Mouse (Mus musculus) neural tube, embryonic 11.5 days (tissue): ENCODE data around the gene Mx1. TPM values are rescaled to one million over a fixed set of nuclear protein-coding genes. Genes with fewer than 3 reads are reported as not detected.

Experiments
- ATAC-seq: fragments of 200-750 bp; cut with Nextera tagmentation; 2 replicates; pipeline ENCODE4 v1.8.0; 2017; ENCODE audit warnings: moderate number of reproducible peaks, mild to moderate bottlenecking, moderate TSS enrichment, moderate library complexity; ENCODE audit not compliant: insufficient read depth, low FRiP score, low TSS enrichment
- DNase-seq: peaks from one replicate; pipeline ENCODE4 v3.0.0-alpha.2; 2015; ENCODE audit warnings: low spot score
- H3K27ac ChIP-seq: fragments of 300-500 bp; sonication (generic); 2 replicates; pipeline ENCODE4 v1.5.1; 2014; ENCODE audit warnings: low read depth, mild to moderate bottlenecking, low read length
- H3K27me3 ChIP-seq: fragments of 300-500 bp; sonication (generic); 2 replicates; pipeline ENCODE4 v1.6.1; 2014; ENCODE audit warnings: mild to moderate bottlenecking, low read length, mixed read lengths; ENCODE audit not compliant: control insufficient read depth, insufficient read depth
- H3K36me3 ChIP-seq: fragments of 300-500 bp; sonication (generic); 2 replicates; pipeline ENCODE4 v1.6.1; 2014; ENCODE audit warnings: mild to moderate bottlenecking, low read length, moderate library complexity, mixed read lengths; ENCODE audit not compliant: control insufficient read depth, insufficient read depth
- H3K4me1 ChIP-seq: fragments of 300-500 bp; sonication (generic); 2 replicates; pipeline ENCODE4 v1.6.1; 2014; ENCODE audit warnings: low read length, mixed read lengths; ENCODE audit not compliant: control insufficient read depth, insufficient read depth
- H3K4me2 ChIP-seq: fragments of 300-500 bp; sonication (generic); 2 replicates; pipeline ENCODE4 v1.6.1; 2014; ENCODE audit warnings: low read depth, mild to moderate bottlenecking, moderate library complexity
- H3K4me3 ChIP-seq: fragments of 300-500 bp; sonication (generic); 2 replicates; pipeline ENCODE4 v1.5.1; 2014; ENCODE audit warnings: low read depth, low read length
- H3K9ac ChIP-seq: fragments of 300-500 bp; sonication (generic); 2 replicates; pipeline ENCODE4 v1.6.1; 2014; ENCODE audit warnings: mild to moderate bottlenecking, low read length
- H3K9me3 ChIP-seq: fragments of 300-500 bp; sonication (generic); 2 replicates; pipeline ENCODE4 v1.6.1; 2016; ENCODE audit warnings: low read length; ENCODE audit not compliant: control insufficient read depth
- WGBS: fragments of 180-500 bp; shearing (Covaris S2); extraction: QIAGEN DNeasy Blood & Tissue Kit; methylation state at CpG from one replicate; pipeline ENCODE4 v1.1.7; 2014; 5-methylcytosine and 5-hydroxymethylcytosine counted together
- polyA plus RNA-seq: library from polyadenylated mRNA; unstranded; fragments of >200 nt; fragmentation: Nextera tagmentation; extraction: Ambion mirVana; gene quantifications from 2 replicates; pipeline ENCODE4 v1.2.1, GENCODE M21; 2014

The Mx1 gene
- polyA plus RNA-seq, 1 experiment from 2014 or later: not detected

DNA sequence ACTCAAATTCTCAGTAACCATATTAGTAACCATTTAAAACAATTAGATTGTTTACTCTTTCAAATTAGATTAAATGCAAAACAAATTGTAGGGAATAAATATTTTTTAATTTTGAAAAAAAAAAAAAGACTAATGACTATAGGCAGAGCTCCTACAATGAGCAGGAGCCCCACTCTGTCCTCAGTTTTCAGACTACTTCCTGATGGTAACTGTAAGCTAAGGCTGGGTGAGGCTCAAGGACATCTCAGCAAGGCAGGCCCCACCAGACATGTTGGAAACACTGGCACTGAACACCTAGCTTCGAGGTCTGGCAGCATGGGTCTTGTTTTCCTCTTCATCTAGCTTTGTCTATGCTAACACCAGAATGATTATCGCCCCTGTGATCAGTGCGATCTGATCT is 35.4 kb upstream of the Mx1 start:
- ATAC-seq: no peak
- H3K9me3 ChIP-seq: no peaks in the 10 kb centered on the region
- no peaks in the 10 kb centered on the region for H3K36me3 ChIP-seq
- H3K4me3 ChIP-seq: no peak overlapping the region
- no peaks in the 10 kb centered on the region for H3K27me3 ChIP-seq
- no peak overlapping the region for H3K4me2 ChIP-seq
- 88% methylated on average over 3 of the region's 3 CpGs for WGBS
- H3K9ac ChIP-seq: no peak overlapping the region
- H3K27ac ChIP-seq: no peak overlapping the region
- H3K4me1 ChIP-seq: no peaks in the 10 kb centered on the region
- DNase-seq: no peak

DNA sequence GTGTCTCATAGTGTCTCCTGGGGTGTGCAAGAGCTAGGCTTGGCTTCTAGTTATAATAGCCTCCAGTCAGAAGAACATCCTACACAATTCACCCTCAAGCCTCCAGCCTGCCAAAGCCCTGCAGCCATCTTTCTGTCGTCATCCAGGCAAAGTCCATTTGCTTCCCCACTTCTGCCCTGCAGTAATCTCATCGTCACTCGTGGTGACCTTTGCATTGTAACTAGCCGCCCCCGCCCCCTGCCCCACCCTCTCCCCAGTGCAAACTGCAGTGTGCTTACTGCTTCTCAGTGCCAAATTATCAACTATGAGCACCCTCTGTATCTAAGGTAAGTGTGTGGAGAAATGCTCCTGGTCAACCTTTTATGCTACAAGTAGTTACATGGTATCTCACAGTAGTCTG is 35.0 kb upstream of the Mx1 start:
- DNase-seq (no peak), ATAC-seq (no peak)
- Histone ChIP-seq H3K4me2 (no peak overlapping the region), H3K27me3 (no peaks in the 10 kb centered on the region), H3K36me3 (no peaks in the 10 kb centered on the region), H3K4me3 (no peak overlapping the region), H3K4me1 (no peaks in the 10 kb centered on the region), H3K9ac (no peak overlapping the region), H3K27ac (no peak overlapping the region), H3K9me3 (no peaks in the 10 kb centered on the region)
- 47% methylated on average over 5 of the region's 5 CpGs for WGBS

GRCm38 (mm10) chr16:97496026-97496425 is 33.3 kb upstream of the Mx1 start:
- no peaks in the 10 kb centered on the region for H3K9me3 ChIP-seq
- H3K36me3 ChIP-seq: no peaks in the 10 kb centered on the region
- no peaks in the 10 kb centered on the region for H3K27me3 ChIP-seq
- H3K4me1 ChIP-seq: no peaks in the 10 kb centered on the region
- no peak overlapping the region for H3K4me3 ChIP-seq
- DNase-seq (no peak), ATAC-seq (no peak)
- 50% methylated on average over 3 of the region's 3 CpGs for WGBS
- no peak overlapping the region for H3K9ac ChIP-seq
- H3K27ac ChIP-seq: no peak overlapping the region
- H3K4me2 ChIP-seq: no peak overlapping the region

DNA sequence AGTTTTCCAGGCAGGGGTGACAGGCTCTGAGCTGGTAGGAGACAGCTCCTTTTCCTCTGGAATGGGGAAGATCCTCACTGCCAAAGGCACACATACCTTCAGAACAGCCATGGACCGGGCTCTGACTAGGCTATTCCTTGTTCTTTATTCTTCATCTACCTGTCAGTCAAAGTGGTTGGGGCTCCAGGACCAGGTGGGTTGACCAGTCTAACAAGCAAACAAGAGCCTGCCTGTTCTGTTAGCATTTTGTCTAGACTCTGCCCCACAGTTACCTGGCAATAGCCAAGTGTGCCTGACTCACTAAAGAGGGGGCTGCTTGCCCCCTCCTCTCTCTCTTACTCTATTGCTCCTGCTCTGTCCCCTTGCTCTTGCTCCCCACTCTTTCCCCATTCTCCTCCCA is 29.7 kb upstream of the Mx1 start:
- WGBS: 95% methylated on average over 1 of the region's 1 CpGs
- ATAC-seq (no peak), DNase-seq (no peak)
- no peak overlapping the region for H3K9ac ChIP-seq
- no peaks in the 10 kb centered on the region for H3K4me1 ChIP-seq
- no peak overlapping the region for H3K4me3 ChIP-seq
- no peak overlapping the region for H3K4me2 ChIP-seq
- H3K27ac ChIP-seq: no peak overlapping the region
- no peaks in the 10 kb centered on the region for H3K27me3 ChIP-seq
- H3K36me3 ChIP-seq: no peaks in the 10 kb centered on the region
- no peaks in the 10 kb centered on the region for H3K9me3 ChIP-seq

DNA sequence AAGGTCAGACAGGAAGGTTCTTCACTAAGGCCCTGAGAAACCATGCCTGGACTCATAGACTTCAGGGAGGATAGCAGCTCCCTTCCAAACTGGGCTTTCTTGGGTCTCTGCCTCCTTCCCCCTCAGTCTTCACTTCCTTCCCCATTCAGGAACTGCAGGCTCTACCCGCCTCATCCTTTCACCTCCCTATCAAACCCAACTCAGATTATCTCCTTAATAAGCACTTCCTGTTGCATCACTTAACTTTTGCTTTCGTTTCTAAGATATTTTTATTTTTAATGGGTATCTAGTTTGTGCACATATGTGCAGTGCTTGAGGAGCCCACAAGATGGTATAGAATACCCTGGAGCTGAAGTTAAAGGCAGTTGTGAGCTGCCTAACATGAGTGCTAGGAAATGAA is 15.9 kb upstream of the Mx1 start:
- no peaks in the 10 kb centered on the region for H3K27me3 ChIP-seq
- H3K4me2 ChIP-seq: no peak overlapping the region
- ATAC-seq: no peak
- no peak overlapping the region for H3K9ac ChIP-seq
- H3K4me1 ChIP-seq: no peaks in the 10 kb centered on the region
- DNase-seq: no peak
- no peaks in the 10 kb centered on the region for H3K9me3 ChIP-seq
- H3K27ac ChIP-seq: no peak overlapping the region
- no peak overlapping the region for H3K4me3 ChIP-seq
- no peaks in the 10 kb centered on the region for H3K36me3 ChIP-seq
- WGBS: 91% methylated on average over 2 of the region's 2 CpGs

DNA sequence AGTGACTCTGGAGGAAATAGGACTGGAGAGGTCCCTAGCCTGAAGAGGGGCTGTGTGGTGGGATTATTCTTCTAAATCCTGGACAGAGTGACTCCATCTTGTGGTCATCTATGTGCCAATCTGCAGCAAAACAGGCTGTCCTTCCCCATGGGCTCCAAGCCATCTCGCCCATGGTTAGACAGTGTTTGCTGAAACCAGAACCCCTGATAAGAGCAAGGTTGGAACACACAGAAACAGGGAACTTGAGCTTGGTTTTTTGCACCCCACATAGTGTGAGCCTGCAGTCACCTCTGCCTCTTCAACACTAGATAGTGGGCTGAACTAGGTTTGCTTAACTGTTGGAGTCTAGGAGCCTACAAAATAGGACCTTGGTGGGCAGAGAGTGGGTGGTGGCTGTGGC is 13.8 kb upstream of the Mx1 start:
- no peaks in the 10 kb centered on the region for H3K9me3 ChIP-seq

GRCm38 (mm10) chr16:97475581-97475980 is 12.9 kb upstream of the Mx1 start:
- DNase-seq (no peak), ATAC-seq (no peak)
- no peak overlapping the region for H3K4me2 ChIP-seq
- H3K9ac ChIP-seq: no peak overlapping the region
- H3K4me1 ChIP-seq: no peaks in the 10 kb centered on the region
- H3K27me3 ChIP-seq: no peaks in the 10 kb centered on the region
- no peaks in the 10 kb centered on the region for H3K9me3 ChIP-seq
- no peak overlapping the region for H3K27ac ChIP-seq
- no peak overlapping the region for H3K4me3 ChIP-seq
- no peaks in the 10 kb centered on the region for H3K36me3 ChIP-seq
- WGBS: 90% methylated on average over 3 of the region's 3 CpGs

More for the DNA sequence above, 13.8 kb upstream of the Mx1 start:
- no peak overlapping the region for H3K4me3 ChIP-seq
- H3K9ac ChIP-seq: no peak overlapping the region
- 91% methylated on average over 1 of the region's 1 CpGs for WGBS
- no peaks in the 10 kb centered on the region for H3K36me3 ChIP-seq
- no peak overlapping the region for H3K27ac ChIP-seq
- H3K27me3 ChIP-seq: no peaks in the 10 kb centered on the region
- ATAC-seq (no peak), DNase-seq (no peak)
- H3K4me2 ChIP-seq: no peak overlapping the region
- no peaks in the 10 kb centered on the region for H3K4me1 ChIP-seq

- Histone ChIP-seq H3K4me2 (no peak overlapping the region), H3K27ac (no peak overlapping the region), H3K36me3 (no peaks in the 10 kb centered on the region), H3K9me3 (no peaks in the 10 kb centered on the region), H3K4me1 (no peaks in the 10 kb centered on the region), H3K27me3 (no peaks in the 10 kb centered on the region), H3K4me3 (no peak overlapping the region), H3K9ac (no peak overlapping the region)
- WGBS: 88% methylated on average over 2 of the region's 2 CpGs
- ATAC-seq (no peak), DNase-seq (no peak)
Measured at GRCm38 (mm10) chr16:97474671-97475070, 12.0 kb upstream of the Mx1 start.

GRCm38 (mm10) chr16:97467993-97468791 is 5.5 kb upstream of the Mx1 start:
- H3K4me3 ChIP-seq: no peak overlapping the region
- WGBS: 76% methylated on average over 4 of the region's 4 CpGs
- DNase-seq (no peak), ATAC-seq (no peak)
- no peaks in the 10 kb centered on the region for H3K9me3 ChIP-seq
- no peaks in the 10 kb centered on the region for H3K27me3 ChIP-seq
- no peak overlapping the region for H3K4me2 ChIP-seq
- no peak overlapping the region for H3K27ac ChIP-seq
- H3K36me3 ChIP-seq: no peaks in the 10 kb centered on the region
- no peaks in the 10 kb centered on the region for H3K4me1 ChIP-seq
- no peak overlapping the region for H3K9ac ChIP-seq
